Mouse (Mus musculus) 3134 (cell line): ENCODE data around the gene Il4ra.

Source experiments
- DNase-seq: peaks from one replicate; pipeline ENCODE4 v3.0.0-alpha.2; 2011; ENCODE audit warnings: low spot score; ENCODE audit not compliant: insufficient read length; ENCODE audit errors: extremely low read depth

Il4ra gene

GRCm38 (mm10) chr7:125625219-125625618 lies 73.3 kb downstream of the Il4ra start:
- no peak for DNase-seq

- DNase-seq: no peak
These were observed 73.9 kb downstream of the Il4ra start for GRCm38 (mm10) chr7:125625829-125626228.
